Mouse (Mus musculus): ENCODE measurements at regions not wholly inside any gene's neighbourhood (a gene's known extent, or its start where the extent isn't known, plus 50 kb on each side); places are given as distances from the start of the nearest gene placed in this dataset.

- Histone ChIP-seq H3K27me3 (ENCODE audit: control insufficient read depth, insufficient read depth, low read length) (no peaks in the 10 kb centered on the region), H3K27ac (ENCODE audit: insufficient read depth, low read depth, low read length) (no peak overlapping the region), H3K4me3 (ENCODE audit: low read depth, low read length) (no peak overlapping the region), H3K4me1 (ENCODE audit: control insufficient read depth, insufficient read depth, insufficient read length, low read length) (no peaks in the 10 kb centered on the region), H3K36me3 (ENCODE audit: control insufficient read depth, insufficient read depth, low read length) (no peaks in the 10 kb centered on the region)
- TF ChIP-seq CTCF (IDR thresholded peaks at IDR 0.05; ENCODE audit: extremely low read depth, insufficient read length, insufficient replicate concordance, low read depth, low read length) (no peak), POLR2A (IDR thresholded peaks at IDR 0.05; ENCODE audit: low read depth, low read length) (no peak)
- WGBS = 40% methylated on average over 1 of the region's 1 CpGs
Observed at GRCm38 (mm10) chr3:21218936-21219335, 852.0 kb upstream of the Agtr1b start.

- Histone ChIP-seq H3K4me1 (ENCODE audit: control insufficient read depth, insufficient read depth, insufficient read length, low read length) (no peaks in the 10 kb centered on the region), H3K4me3 (ENCODE audit: low read depth, low read length) (no peak overlapping the region), H3K36me3 (ENCODE audit: control insufficient read depth, insufficient read depth, low read length) (no peaks in the 10 kb centered on the region), H3K27me3 (ENCODE audit: control insufficient read depth, insufficient read depth, low read length) (no peaks in the 10 kb centered on the region), H3K27ac (ENCODE audit: insufficient read depth, low read depth, low read length) (no peak overlapping the region)
- TF ChIP-seq POLR2A (IDR thresholded peaks at IDR 0.05; ENCODE audit: low read depth, low read length) (no peak), CTCF (IDR thresholded peaks at IDR 0.05; ENCODE audit: extremely low read depth, insufficient read length, insufficient replicate concordance, low read depth, low read length) (no peak)
- WGBS = 79% methylated on average over 2 of the region's 2 CpGs
Observed at GRCm38 (mm10) chr3:21241184-21241583, 835.3 kb upstream of the Tbl1xr1 start.

- Histone ChIP-seq H3K4me3 (ENCODE audit: low read depth, low read length) (no peak overlapping the region), H3K27ac (ENCODE audit: insufficient read depth, low read depth, low read length) (no peak overlapping the region), H3K36me3 (ENCODE audit: control insufficient read depth, insufficient read depth, low read length) (no peaks in the 10 kb centered on the region), H3K27me3 (ENCODE audit: control insufficient read depth, insufficient read depth, low read length) (no peaks in the 10 kb centered on the region), H3K4me1 (ENCODE audit: control insufficient read depth, insufficient read depth, insufficient read length, low read length) (no peaks in the 10 kb centered on the region)
- WGBS = 95% methylated on average over 1 of the region's 1 CpGs
- TF ChIP-seq CTCF (IDR thresholded peaks at IDR 0.05; ENCODE audit: extremely low read depth, insufficient read length, insufficient replicate concordance, low read depth, low read length) (no peak), POLR2A (IDR thresholded peaks at IDR 0.05; ENCODE audit: low read depth, low read length) (no peak)
Observed at GRCm38 (mm10) chr3:21256129-21256760, 820.2 kb upstream of the Tbl1xr1 start.

- WGBS = 92% methylated on average over 2 of the region's 2 CpGs
- H3K27ac ChIP-seq (ENCODE audit: insufficient read depth, low read depth, low read length) = no peak overlapping the region
- no peak overlapping the region for H3K4me3 ChIP-seq (ENCODE audit: low read depth, low read length)
- H3K36me3 ChIP-seq (ENCODE audit: control insufficient read depth, insufficient read depth, low read length) = no peaks in the 10 kb centered on the region
- TF ChIP-seq POLR2A (IDR thresholded peaks at IDR 0.05; ENCODE audit: low read depth, low read length) = no peak
- no peak for TF ChIP-seq CTCF (IDR thresholded peaks at IDR 0.05; ENCODE audit: extremely low read depth, insufficient read length, insufficient replicate concordance, low read depth, low read length)
- H3K27me3 ChIP-seq (ENCODE audit: control insufficient read depth, insufficient read depth, low read length) = no peaks in the 10 kb centered on the region
- H3K4me1 ChIP-seq (ENCODE audit: control insufficient read depth, insufficient read depth, insufficient read length, low read length) = peaks cover 2% of the 10 kb centered on the region; the same call in 1 of the 2 replicates
Observed at GRCm38 (mm10) chr3:21263317-21263716, 813.1 kb upstream of the Tbl1xr1 start.

- TF ChIP-seq CTCF (IDR thresholded peaks at IDR 0.05; ENCODE audit: extremely low read depth, insufficient read length, insufficient replicate concordance, low read depth, low read length) (no peak), POLR2A (IDR thresholded peaks at IDR 0.05; ENCODE audit: low read depth, low read length) (no peak)
- no peaks in the 10 kb centered on the region for H3K27me3 ChIP-seq (ENCODE audit: control insufficient read depth, insufficient read depth, low read length)
- H3K4me1 ChIP-seq (ENCODE audit: control insufficient read depth, insufficient read depth, insufficient read length, low read length) = peaks cover 2% of the 10 kb centered on the region; the same call in 1 of the 2 replicates
- no peak overlapping the region for H3K4me3 ChIP-seq (ENCODE audit: low read depth, low read length)
- 53% methylated on average over 2 of the region's 2 CpGs for WGBS
- no peak overlapping the region for H3K27ac ChIP-seq (ENCODE audit: insufficient read depth, low read depth, low read length)
- no peaks in the 10 kb centered on the region for H3K36me3 ChIP-seq (ENCODE audit: control insufficient read depth, insufficient read depth, low read length)
Observed at GRCm38 (mm10) chr3:21265491-21265890, 811.0 kb upstream of the Tbl1xr1 start.

- TF ChIP-seq CTCF (IDR thresholded peaks at IDR 0.05; ENCODE audit: extremely low read depth, insufficient read length, insufficient replicate concordance, low read depth, low read length) = no peak
- TF ChIP-seq POLR2A (IDR thresholded peaks at IDR 0.05; ENCODE audit: low read depth, low read length) = no peak
- Histone ChIP-seq H3K27me3 (ENCODE audit: control insufficient read depth, insufficient read depth, low read length) (no peaks in the 10 kb centered on the region), H3K27ac (ENCODE audit: insufficient read depth, low read depth, low read length) (no peak overlapping the region), H3K4me1 (ENCODE audit: control insufficient read depth, insufficient read depth, insufficient read length, low read length) (peaks cover 2% of the 10 kb centered on the region; the same call in 1 of the 2 replicates), H3K4me3 (ENCODE audit: low read depth, low read length) (no peak overlapping the region), H3K36me3 (ENCODE audit: control insufficient read depth, insufficient read depth, low read length) (no peaks in the 10 kb centered on the region)
- 50% methylated on average over 7 of the region's 7 CpGs for WGBS
Observed at GRCm38 (mm10) chr3:21268429-21269129, 807.9 kb upstream of the Tbl1xr1 start.

- no peaks in the 10 kb centered on the region for H3K36me3 ChIP-seq (ENCODE audit: control insufficient read depth, insufficient read depth, low read length)
- H3K4me1 ChIP-seq (ENCODE audit: control insufficient read depth, insufficient read depth, insufficient read length, low read length) = peaks cover 2% of the 10 kb centered on the region; the same call in 1 of the 2 replicates
- no peak overlapping the region for H3K4me3 ChIP-seq (ENCODE audit: low read depth, low read length)
- H3K27ac ChIP-seq (ENCODE audit: insufficient read depth, low read depth, low read length) = no peak overlapping the region
- no peaks in the 10 kb centered on the region for H3K27me3 ChIP-seq (ENCODE audit: control insufficient read depth, insufficient read depth, low read length)
- 74% methylated on average over 2 of the region's 2 CpGs for WGBS
- TF ChIP-seq CTCF (IDR thresholded peaks at IDR 0.05; ENCODE audit: extremely low read depth, insufficient read length, insufficient replicate concordance, low read depth, low read length) (no peak), POLR2A (IDR thresholded peaks at IDR 0.05; ENCODE audit: low read depth, low read length) (no peak)
Observed at GRCm38 (mm10) chr3:21269130-21269440, 807.4 kb upstream of the Tbl1xr1 start.

Measured in small intestine, adult 2 months (tissue).